Mouse (Mus musculus): ENCODE results near the gene Trim24.

- TF ChIP-seq FLI1 (IDR thresholded peaks at IDR 0.05; ENCODE audit: low read length) (no peak), GATA1 (IDR thresholded peaks at IDR 0.05; ENCODE audit: borderline replicate concordance, low read length) (no peak)
Observed at GRCm38 (mm10) chr6:37880586-37880985, 10.0 kb downstream of the Trim24 start.

Data from megakaryocyte, embryonic 14.5 days (primary cell).